Mouse (Mus musculus): Measurements from ENCODE around the gene Wdr24. TPM values are rescaled to one million over a fixed set of nuclear protein-coding genes. Genes with fewer than 3 reads are reported as not detected.
"Not testable (repeated sequence)": the region's sequence is repeated elsewhere in the genome, so short reads cannot be mapped to it uniquely, and the experiment has no call there.

Gene Wdr24
- polyA plus RNA-seq, 1 experiment from 2014 or later, result 27.8 TPM

GRCm38 (mm10) chr17:25867836-25868600 lies 44.6 kb downstream of the Wdr24 start:
- ATAC-seq (ENCODE audit: low FRiP score), result peak; percentile 67
- 1% methylated on average over 42 of the region's 42 CpGs for WGBS

GRCm38 (mm10) chr17:25868601-25869191 lies 45.3 kb downstream of the Wdr24 start, which contains the start of gene Mcrip2:
Gene Mcrip2, minus strand, starts transcription at chr17:25868764.
- H3K4me2 ChIP-seq, result peak within 1 kb of the TSS; percentile 99
- 0 out of 2 replicates have a peak, but pooled peaks cover 6% of the 10 kb centered on the region for H3K27me3 ChIP-seq
- H3K36me3 ChIP-seq (replicated peaks), result no peaks in the 10 kb centered on the region
- WGBS, result 0% methylated on average over 24 of the region's 24 CpGs
- peak within 1 kb of the TSS; percentile 88 for H3K4me3 ChIP-seq (replicated peaks)
- peaks cover 16% of the 10 kb centered on the region for H3K4me1 ChIP-seq
- H3K27ac ChIP-seq, result peak within 1 kb of the TSS; percentile 43
- H3K9ac ChIP-seq, result peak within 1 kb of the TSS; percentile 71
- peak; percentile 88 for ATAC-seq (ENCODE audit: low FRiP score)
- no peaks in the 10 kb centered on the region for H3K9me3 ChIP-seq

More at GRCm38 (mm10) chr17:25867836-25868600, 44.6 kb downstream of the Wdr24 start:
- Histone ChIP-seq H3K27ac (peak overlapping the region; percentile 43; the same call in 1 of the 2 replicates), H3K4me2 (peak overlapping the region; percentile 99), H3K27me3 (0 out of 2 replicates have a peak, but pooled peaks cover 6% of the 10 kb centered on the region), H3K9ac (peak overlapping the region; percentile 71), H3K4me1 (peaks cover 15% of the 10 kb centered on the region), H3K4me3 (replicated peaks) (peak overlapping the region; percentile 88), H3K9me3 (no peaks in the 10 kb centered on the region), H3K36me3 (replicated peaks) (no peaks in the 10 kb centered on the region)

DNA sequence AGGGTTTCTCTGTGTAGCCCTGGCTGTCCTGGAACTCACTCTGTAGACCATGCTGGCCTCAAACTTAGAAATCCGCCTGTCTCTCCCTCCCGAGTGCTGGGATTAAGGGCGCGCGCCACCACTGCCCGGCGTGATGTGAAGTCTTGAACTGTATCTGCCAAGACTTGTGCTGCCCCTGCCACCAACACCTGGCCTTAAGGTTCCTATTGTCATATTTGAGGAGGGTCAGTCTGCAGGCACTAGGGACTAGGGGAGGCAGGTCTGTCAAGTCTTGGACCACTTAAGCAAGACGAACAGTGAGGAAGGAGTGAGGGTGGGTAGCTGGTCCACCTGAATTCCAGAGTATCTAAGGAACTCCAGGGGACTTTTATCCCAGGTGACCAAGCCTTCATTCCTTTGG lies 46.1 kb downstream of the Wdr24 start:
- H3K4me3 ChIP-seq (replicated peaks), result no peak overlapping the region
- H3K4me2 ChIP-seq, result no peak overlapping the region
- H3K27ac ChIP-seq, result no peak overlapping the region
- no peaks in the 10 kb centered on the region for H3K36me3 ChIP-seq (replicated peaks)
- ATAC-seq (ENCODE audit: low FRiP score), result no peak
- 83% methylated on average over 8 of the region's 8 CpGs for WGBS
- no peaks in the 10 kb centered on the region for H3K9me3 ChIP-seq
- peaks cover 24% of the 10 kb centered on the region for H3K4me1 ChIP-seq
- H3K9ac ChIP-seq, result no peak overlapping the region
- 0 out of 2 replicates have a peak, but pooled peaks cover 6% of the 10 kb centered on the region for H3K27me3 ChIP-seq

GRCm38 (mm10) chr17:25869954-25870353 lies 46.5 kb downstream of the Wdr24 start:
- H3K36me3 ChIP-seq (replicated peaks), result no peaks in the 10 kb centered on the region
- WGBS, result 83% methylated on average over 2 of the region's 2 CpGs
- H3K27me3 ChIP-seq, result 0 out of 2 replicates have a peak, but pooled peaks cover 6% of the 10 kb centered on the region
- H3K27ac ChIP-seq, result no peak overlapping the region
- H3K4me3 ChIP-seq (replicated peaks), result no peak overlapping the region
- H3K9ac ChIP-seq, result no peak overlapping the region
- no peak for ATAC-seq (ENCODE audit: low FRiP score)
- H3K4me1 ChIP-seq, result peaks cover 24% of the 10 kb centered on the region
- no peaks in the 10 kb centered on the region for H3K9me3 ChIP-seq
- H3K4me2 ChIP-seq, result no peak overlapping the region

- ATAC-seq (ENCODE audit: low FRiP score); H3K9me3 ChIP-seq: not testable (repeated sequence)
- H3K4me1 ChIP-seq, result peaks cover 33% of the 10 kb centered on the region
Measured at GRCm38 (mm10) chr17:25871566-25871965, 48.1 kb downstream of the Wdr24 start.

GRCm38 (mm10) chr17:25872676-25873075 lies 49.2 kb downstream of the Wdr24 start:
- no peak overlapping the region for H3K4me3 ChIP-seq (replicated peaks)
- H3K36me3 ChIP-seq (replicated peaks), result peaks cover 1% of the 10 kb centered on the region
- ATAC-seq (ENCODE audit: low FRiP score), result no peak
- no peaks in the 10 kb centered on the region for H3K9me3 ChIP-seq
- H3K27ac ChIP-seq, result no peak overlapping the region
- WGBS, result 76% methylated on average over 3 of the region's 3 CpGs
- no peak overlapping the region for H3K9ac ChIP-seq
- H3K27me3 ChIP-seq, result no peaks in the 10 kb centered on the region
- no peak overlapping the region for H3K4me2 ChIP-seq
- H3K4me1 ChIP-seq, result peaks cover 35% of the 10 kb centered on the region

More at GRCm38 (mm10) chr17:25871566-25871965, 48.1 kb downstream of the Wdr24 start:
- not testable (repeated sequence) for H3K4me3 ChIP-seq (replicated peaks); H3K4me2 ChIP-seq; H3K9ac ChIP-seq; H3K27ac ChIP-seq; H3K27me3 ChIP-seq; H3K36me3 ChIP-seq (replicated peaks)

GRCm38 (mm10) chr17:25873405-25874147 lies 50.1 kb downstream of the Wdr24 start:
- no peaks in the 10 kb centered on the region for H3K27me3 ChIP-seq
- ATAC-seq (ENCODE audit: low FRiP score), result no peak
- H3K9ac ChIP-seq, result 0 out of 2 replicates have a peak overlapping the region, but pooled peaks have one; percentile 55
- no peak overlapping the region for H3K27ac ChIP-seq
- peaks cover 10% of the 10 kb centered on the region for H3K36me3 ChIP-seq (replicated peaks)
- no peaks in the 10 kb centered on the region for H3K9me3 ChIP-seq
- peak overlapping the region; percentile 96 for H3K4me2 ChIP-seq
- peaks cover 30% of the 10 kb centered on the region for H3K4me1 ChIP-seq
- WGBS, result 84% methylated on average over 11 of the region's 11 CpGs
- H3K4me3 ChIP-seq (replicated peaks), result peak overlapping the region; percentile 61; the same call in 1 of the 2 replicates

GRCm38 (mm10) chr17:25874148-25874720 lies 50.8 kb downstream of the Wdr24 start:
- peak overlapping the region; percentile 91 for H3K27ac ChIP-seq
- no peaks in the 10 kb centered on the region for H3K9me3 ChIP-seq
- peak overlapping the region; percentile 96 for H3K4me2 ChIP-seq
- ATAC-seq (ENCODE audit: low FRiP score), result peak; percentile 15; the same call in 1 of the 2 replicates
- peaks cover 16% of the 10 kb centered on the region for H3K36me3 ChIP-seq (replicated peaks)
- H3K9ac ChIP-seq, result peak overlapping the region; percentile 55
- WGBS, result 3% methylated on average over 14 of the region's 14 CpGs
- H3K27me3 ChIP-seq, result no peaks in the 10 kb centered on the region
- H3K4me1 ChIP-seq, result peaks cover 24% of the 10 kb centered on the region
- peak overlapping the region; percentile 61 for H3K4me3 ChIP-seq (replicated peaks)

DNA sequence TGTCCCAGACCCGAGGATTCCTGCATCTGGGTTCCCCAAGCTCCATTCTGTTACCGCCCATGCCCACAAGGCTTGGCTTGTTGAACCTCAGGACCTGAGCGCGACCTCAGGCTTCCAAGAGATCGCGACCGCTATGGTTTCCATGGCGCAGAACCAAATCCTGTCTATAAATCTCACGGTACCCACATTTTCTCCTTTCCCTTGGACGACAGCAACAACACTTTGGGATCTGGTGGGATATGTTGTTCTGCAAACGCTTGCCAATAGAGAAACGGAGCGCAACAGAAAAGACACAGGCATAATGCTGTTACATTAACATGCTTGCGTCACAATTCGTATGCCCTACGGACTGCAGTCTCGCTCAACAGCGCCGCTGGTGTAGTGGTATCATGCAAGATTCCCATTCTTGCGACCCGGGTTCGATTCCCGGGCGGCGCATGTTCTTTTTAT lies 51.3 kb downstream of the Wdr24 start, which contains the start of gene Mettl26:
Gene Mettl26, plus strand, starts transcription at position 354 of the 450 bp plus-strand sequence.
- H3K9ac ChIP-seq, result peak within 1 kb of the TSS; percentile 75
- H3K27me3 ChIP-seq, result no peaks in the 10 kb centered on the region
- peak; percentile 70 for ATAC-seq (ENCODE audit: low FRiP score)
- peak within 1 kb of the TSS; percentile 91 for H3K27ac ChIP-seq
- H3K4me3 ChIP-seq (replicated peaks), result peak within 1 kb of the TSS; percentile 61
- peaks cover 25% of the 10 kb centered on the region for H3K4me1 ChIP-seq
- H3K9me3 ChIP-seq, result no peaks in the 10 kb centered on the region
- peak within 1 kb of the TSS; percentile 96 for H3K4me2 ChIP-seq
- under 1% methylated on average over 25 of the region's 25 CpGs for WGBS
- H3K36me3 ChIP-seq (replicated peaks), result peaks cover 21% of the 10 kb centered on the region

- Histone ChIP-seq H3K9me3 (no peaks in the 10 kb centered on the region), H3K9ac (peak overlapping the region; percentile 75), H3K4me1 (peaks cover 32% of the 10 kb centered on the region), H3K36me3 (replicated peaks) (peaks cover 22% of the 10 kb centered on the region), H3K4me2 (peak overlapping the region; percentile 96), H3K27ac (peak overlapping the region; percentile 91), H3K27me3 (no peaks in the 10 kb centered on the region), H3K4me3 (replicated peaks) (peak overlapping the region; percentile 61)
- peak; percentile 92 for ATAC-seq (ENCODE audit: low FRiP score)
- WGBS, result 1% methylated on average over 59 of the region's 59 CpGs
Measured at GRCm38 (mm10) chr17:25875171-25876136, 52.0 kb downstream of the Wdr24 start.
